Mouse (Mus musculus): Measurements from ENCODE around the gene Cd209b.

The Cd209b gene

GRCm38 (mm10) chr8:3926744-3927143 lies at the start of gene Cd209b:
TSS of gene Cd209b (minus strand) at chr8:3926844.
- DNase-seq (ENCODE audit: low spot score): no peak

- DNase-seq (ENCODE audit: low spot score): no peak
Measured at GRCm38 (mm10) chr8:3956037-3956436, 29.4 kb upstream of the Cd209b start.

- DNase-seq (ENCODE audit: low spot score): no peak
Measured at GRCm38 (mm10) chr8:3954646-3955045, 28.0 kb upstream of the Cd209b start, which contains the start of gene Cd209c. TSS of gene Cd209c (minus strand) at chr8:3954746.

- DNase-seq (ENCODE audit: low spot score): no peak
Measured at GRCm38 (mm10) chr8:3940023-3940422, 13.4 kb upstream of the Cd209b start.

- no peak for DNase-seq (ENCODE audit: low spot score)
Measured at GRCm38 (mm10) chr8:3878455-3878854, 48.2 kb downstream of the Cd209b start, which contains the start of gene Cd209d. TSS of gene Cd209d (minus strand) at chr8:3878555.

GRCm38 (mm10) chr8:3876121-3876520 lies 50.5 kb downstream of the Cd209b start:
- no peak for DNase-seq (ENCODE audit: low spot score)

Data from layer of hippocampus, adult 9-10 months (tissue).